Mouse (Mus musculus) ES-E14 (cell line): Measurements from ENCODE around the gene Mfsd4a.

Experiments used
- CHD2 ChIP-seq: IDR thresholded peaks from 2 replicates; pipeline ENCODE4 v1.6.1; 2014; ENCODE audit warnings: mild to moderate bottlenecking, low read depth, low read length, inconsistent platforms
- HCFC1 ChIP-seq: IDR thresholded peaks from 2 replicates; pipeline ENCODE4 v1.6.1; 2012; ENCODE audit warnings: low read length, inconsistent platforms, borderline replicate concordance; ENCODE audit not compliant: insufficient read depth
- MAFK ChIP-seq: IDR thresholded peaks from 2 replicates; pipeline ENCODE4 v1.6.1; 2014; ENCODE audit warnings: mild to moderate bottlenecking, low read depth, low read length, inconsistent platforms; ENCODE audit not compliant: insufficient read depth
- ZC3H11A ChIP-seq: IDR thresholded peaks from 2 replicates; pipeline ENCODE4 v1.6.1; 2012; ENCODE audit warnings: low read depth, mild to moderate bottlenecking, inconsistent platforms, low read length, borderline replicate concordance
- ZNF384 ChIP-seq: IDR thresholded peaks from 2 replicates; pipeline ENCODE4 v1.6.1; 2012; ENCODE audit warnings: low read depth, low read length, inconsistent platforms

DNA sequence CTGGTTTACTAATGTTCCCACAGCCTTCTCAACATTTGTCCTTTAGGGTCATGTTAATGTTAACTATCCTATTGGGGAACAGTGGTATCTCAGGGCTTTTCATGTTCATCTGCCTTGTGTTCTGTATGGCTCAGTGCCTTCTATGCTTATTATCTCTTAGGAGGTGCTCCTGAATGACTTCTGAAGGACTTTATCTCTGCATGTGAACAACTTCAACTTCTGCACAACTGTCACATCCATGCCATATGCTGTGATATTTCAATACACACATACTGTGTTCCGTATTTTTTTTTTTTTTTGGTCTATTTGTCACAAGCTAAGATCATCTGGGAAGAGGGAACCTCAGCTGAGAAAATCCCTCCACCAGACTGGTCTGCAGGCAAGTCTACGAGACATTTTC is 10.6 kb upstream of the Mfsd4a start:
- TF ChIP-seq HCFC1, result no peak
- no peak for TF ChIP-seq MAFK
- no peak for TF ChIP-seq ZC3H11A
- TF ChIP-seq CHD2, result no peak
- TF ChIP-seq ZNF384, result no peak
